Mouse (Mus musculus): ENCODE measurements around the gene Mst1r. TPM values are rescaled to one million over a fixed set of nuclear protein-coding genes. Genes with fewer than 3 reads are reported as not detected.
A peak's percentile ranks its signal among the peaks of the same experiment; 100 is the strongest.

The Mst1r gene
- polyA plus RNA-seq, 1 experiment from 2014 or later: 1.1 TPM

DNA sequence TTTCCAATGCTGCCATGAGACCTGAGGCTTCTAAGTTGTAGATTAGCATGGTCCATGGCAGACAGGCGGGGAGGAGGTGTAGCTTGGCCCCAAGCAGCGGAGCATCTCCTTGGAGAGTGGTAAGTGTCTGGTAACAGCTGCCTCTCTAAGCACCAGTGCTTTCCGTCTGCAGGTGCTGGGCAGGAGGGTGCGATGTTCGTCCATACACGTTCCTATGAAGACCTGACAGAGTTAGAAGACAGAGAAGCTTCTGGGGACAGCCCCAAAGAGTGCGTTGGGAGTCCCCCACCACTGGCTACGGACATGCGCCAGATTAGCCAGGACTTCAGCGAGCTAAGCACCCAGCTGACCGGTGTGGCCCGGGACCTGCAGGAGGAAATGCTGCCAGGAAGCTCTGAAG is 6.8 kb upstream of the Mst1r start:
- ATAC-seq (replicated peaks; ENCODE audit: low FRiP score, low read depth): no peak

DNA sequence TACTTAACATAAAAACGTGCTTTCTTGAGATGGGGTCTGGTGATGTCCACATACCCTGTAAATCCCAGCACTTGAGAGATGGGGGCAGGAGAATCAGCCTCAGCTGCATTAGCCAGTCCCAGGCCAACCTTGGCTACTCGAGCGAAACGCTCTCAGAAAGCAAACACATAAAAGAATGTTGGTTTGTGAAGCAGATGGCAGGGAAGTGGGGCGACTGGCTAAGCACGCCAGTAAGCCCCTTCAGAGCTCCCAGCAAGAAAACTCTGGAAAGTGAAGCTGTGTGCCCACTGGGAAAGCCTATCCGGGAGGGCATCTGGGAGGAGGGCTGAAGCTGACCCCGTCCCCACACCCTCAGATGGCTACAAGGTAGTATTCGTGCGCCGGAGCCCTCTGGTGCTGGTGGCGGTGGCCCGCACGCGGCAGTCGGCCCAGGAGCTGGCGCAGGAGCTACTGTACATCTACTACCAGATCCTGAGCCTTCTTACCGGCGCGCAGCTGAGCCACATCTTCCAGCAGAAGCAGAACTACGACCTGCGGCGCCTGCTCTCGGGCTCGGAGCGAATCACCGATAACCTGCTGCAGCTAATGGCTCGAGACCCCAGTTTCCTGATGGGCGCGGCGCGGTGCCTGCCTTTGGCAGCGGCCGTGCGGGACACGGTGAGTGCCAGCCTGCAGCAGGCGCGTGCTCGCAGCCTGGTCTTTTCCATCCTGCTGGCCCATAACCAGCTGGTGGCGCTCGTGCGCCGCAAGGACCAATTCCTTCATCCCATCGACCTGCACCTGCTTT is 5.6 kb upstream of the Mst1r start:
- Histone ChIP-seq H3K9ac (ENCODE audit: low read depth, low read length) (0 out of 2 replicates have a peak overlapping the region, but pooled peaks have one; percentile 31), H3K36me3 (ENCODE audit: insufficient read depth, low read length) (peaks cover 3% of the 10 kb centered on the region; the same call in 1 of the 2 replicates), H3K4me3 (replicated peaks; ENCODE audit: low read depth, low read length) (peak overlapping the region; percentile 30), H3K4me1 (replicated peaks; ENCODE audit: insufficient read depth, low read length) (peaks cover 5% of the 10 kb centered on the region; the same call in 1 of the 2 replicates), H3K27me3 (ENCODE audit: insufficient read depth, low read length) (no peaks in the 10 kb centered on the region), H3K27ac (no peak overlapping the region), H3K9me3 (replicated peaks; ENCODE audit: low read length) (no peaks in the 10 kb centered on the region), H3K4me2 (ENCODE audit: low read length) (peak overlapping the region; percentile 56)
- DNase-seq (ENCODE audit: low spot score): peak; percentile 78
- peak; percentile 26; the same call in 1 of the 2 replicates for ATAC-seq (replicated peaks; ENCODE audit: low FRiP score, low read depth)
- peak; percentile 79 for TF ChIP-seq CTCF (IDR thresholded peaks at IDR 0.05; ENCODE audit: low read depth)
- 11% methylated on average over 44 of the region's 44 CpGs for WGBS

More for the DNA sequence above, 6.8 kb upstream of the Mst1r start:
- H3K27me3 ChIP-seq (ENCODE audit: insufficient read depth, low read length): no peaks in the 10 kb centered on the region
- no peaks in the 10 kb centered on the region for H3K9me3 ChIP-seq (replicated peaks; ENCODE audit: low read length)
- no peak for DNase-seq (ENCODE audit: low spot score)
- no peak overlapping the region for H3K27ac ChIP-seq
- peaks cover 3% of the 10 kb centered on the region; the same call in 1 of the 2 replicates for H3K36me3 ChIP-seq (ENCODE audit: insufficient read depth, low read length)
- no peaks in the 10 kb centered on the region; the same call in 1 of the 2 replicates for H3K4me1 ChIP-seq (replicated peaks; ENCODE audit: insufficient read depth, low read length)
- H3K4me3 ChIP-seq (replicated peaks; ENCODE audit: low read depth, low read length): no peak overlapping the region
- H3K9ac ChIP-seq (ENCODE audit: low read depth, low read length): no peak overlapping the region
- no peak for TF ChIP-seq CTCF (IDR thresholded peaks at IDR 0.05; ENCODE audit: low read depth)
- 74% methylated on average over 12 of the region's 12 CpGs for WGBS
- no peak overlapping the region for H3K4me2 ChIP-seq (ENCODE audit: low read length)

DNA sequence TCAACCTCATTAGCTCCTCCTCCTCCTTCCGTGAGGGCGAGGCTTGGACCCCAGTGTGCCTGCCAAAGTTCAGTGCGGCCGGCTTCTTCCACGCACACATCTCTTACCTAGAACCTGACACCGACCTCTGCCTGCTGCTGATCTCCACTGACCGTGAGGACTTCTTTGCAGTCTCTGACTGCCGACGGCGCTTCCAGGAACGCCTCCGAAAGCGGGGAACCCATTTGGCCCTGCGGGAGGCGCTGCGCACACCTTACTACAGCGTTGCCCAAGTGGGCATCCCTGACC is 5.1 kb upstream of the Mst1r start:
- WGBS: 24% methylated on average over 17 of the region's 17 CpGs
- Histone ChIP-seq H3K27me3 (ENCODE audit: insufficient read depth, low read length) (no peaks in the 10 kb centered on the region), H3K9ac (ENCODE audit: low read depth, low read length) (0 out of 2 replicates have a peak overlapping the region, but pooled peaks have one; percentile 31), H3K4me2 (ENCODE audit: low read length) (peak overlapping the region; percentile 56), H3K4me1 (replicated peaks; ENCODE audit: insufficient read depth, low read length) (peaks cover 10% of the 10 kb centered on the region), H3K27ac (no peak overlapping the region), H3K4me3 (replicated peaks; ENCODE audit: low read depth, low read length) (peak overlapping the region; percentile 30), H3K9me3 (replicated peaks; ENCODE audit: low read length) (no peaks in the 10 kb centered on the region), H3K36me3 (ENCODE audit: insufficient read depth, low read length) (peaks cover 3% of the 10 kb centered on the region; the same call in 1 of the 2 replicates)
- ATAC-seq (replicated peaks; ENCODE audit: low FRiP score, low read depth): peak; percentile 9; the same call in 1 of the 2 replicates
- DNase-seq (ENCODE audit: low spot score): no peak
- TF ChIP-seq CTCF (IDR thresholded peaks at IDR 0.05; ENCODE audit: low read depth): no peak

DNA sequence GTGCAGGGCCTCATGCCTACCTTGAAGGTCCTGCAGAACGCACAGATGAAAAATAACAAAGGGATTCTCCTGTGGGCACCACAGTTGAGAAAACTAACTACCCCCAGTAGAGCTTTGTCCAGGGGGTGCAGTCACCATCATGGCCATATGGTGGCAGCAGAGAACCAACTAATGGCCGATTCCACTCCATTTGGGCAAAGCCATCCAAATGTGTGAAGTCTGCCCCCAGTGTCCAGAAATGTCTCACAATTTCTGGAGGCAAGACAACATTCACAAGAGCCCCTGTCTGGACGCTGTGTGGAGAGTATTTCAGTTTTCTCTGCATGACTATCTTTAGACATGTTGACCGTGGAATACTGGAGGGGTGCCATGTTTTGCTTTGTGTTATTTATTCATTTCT is 1.9 kb upstream of the Mst1r start:
- Histone ChIP-seq H3K4me3 (replicated peaks; ENCODE audit: low read depth, low read length) (no peak overlapping the region), H3K27ac (no peak overlapping the region), H3K9me3 (replicated peaks; ENCODE audit: low read length) (no peaks in the 10 kb centered on the region), H3K4me2 (ENCODE audit: low read length) (no peak overlapping the region), H3K9ac (ENCODE audit: low read depth, low read length) (no peak overlapping the region), H3K36me3 (ENCODE audit: insufficient read depth, low read length) (peaks cover 3% of the 10 kb centered on the region; the same call in 1 of the 2 replicates), H3K27me3 (ENCODE audit: insufficient read depth, low read length) (no peaks in the 10 kb centered on the region), H3K4me1 (replicated peaks; ENCODE audit: insufficient read depth, low read length) (peaks cover 16% of the 10 kb centered on the region)
- WGBS: 3% methylated on average over 4 of the region's 4 CpGs
- DNase-seq (ENCODE audit: low spot score) (peak; percentile 94), ATAC-seq (replicated peaks; ENCODE audit: low FRiP score, low read depth) (peak; percentile 17; the same call in 1 of the 2 replicates)
- peak; percentile 99 for TF ChIP-seq CTCF (IDR thresholded peaks at IDR 0.05; ENCODE audit: low read depth)

DNA sequence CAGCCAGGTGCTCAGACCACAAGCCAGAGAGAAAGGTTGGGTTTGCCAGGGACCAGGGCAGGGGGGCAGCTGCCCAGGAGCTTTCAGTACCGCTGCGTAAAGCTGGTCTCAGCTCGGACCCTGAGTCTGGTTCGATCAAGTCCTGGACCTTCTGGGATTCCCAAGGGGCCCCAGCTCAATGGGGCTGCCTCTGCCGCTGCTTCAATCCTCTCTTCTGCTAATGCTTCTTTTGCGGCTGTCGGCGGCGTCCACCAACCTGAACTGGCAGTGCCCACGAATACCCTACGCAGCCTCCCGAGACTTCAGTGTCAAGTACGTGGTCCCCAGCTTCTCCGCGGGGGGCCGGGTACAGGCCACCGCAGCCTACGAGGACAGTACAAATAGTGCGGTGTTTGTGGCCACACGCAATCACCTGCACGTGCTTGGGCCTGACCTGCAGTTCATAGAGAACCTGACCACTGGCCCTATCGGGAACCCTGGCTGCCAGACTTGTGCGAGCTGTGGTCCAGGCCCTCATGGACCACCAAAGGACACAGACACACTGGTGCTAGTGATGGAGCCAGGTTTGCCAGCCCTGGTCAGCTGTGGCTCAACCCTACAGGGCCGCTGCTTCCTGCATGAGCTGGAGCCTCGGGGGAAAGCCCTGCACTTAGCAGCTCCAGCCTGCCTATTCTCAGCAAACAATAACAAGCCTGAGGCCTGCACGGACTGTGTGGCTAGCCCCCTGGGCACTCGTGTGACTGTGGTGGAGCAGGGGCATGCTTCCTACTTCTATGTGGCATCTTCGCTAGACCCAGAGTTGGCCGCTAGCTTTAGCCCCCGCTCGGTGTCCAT is 511 bp downstream of the Mst1r start:
- DNase-seq (ENCODE audit: low spot score) (no peak), ATAC-seq (replicated peaks; ENCODE audit: low FRiP score, low read depth) (no peak)
- Histone ChIP-seq H3K27ac (peak overlapping the region; percentile 51; the same call in 1 of the 2 replicates), H3K4me2 (ENCODE audit: low read length) (peak overlapping the region; percentile 75), H3K9me3 (replicated peaks; ENCODE audit: low read length) (no peaks in the 10 kb centered on the region), H3K9ac (ENCODE audit: low read depth, low read length) (peak overlapping the region; percentile 55; the same call in 1 of the 2 replicates), H3K27me3 (ENCODE audit: insufficient read depth, low read length) (no peaks in the 10 kb centered on the region), H3K4me1 (replicated peaks; ENCODE audit: insufficient read depth, low read length) (peaks cover 16% of the 10 kb centered on the region), H3K4me3 (replicated peaks; ENCODE audit: low read depth, low read length) (peak overlapping the region; percentile 35), H3K36me3 (ENCODE audit: insufficient read depth, low read length) (peaks cover 3% of the 10 kb centered on the region; the same call in 1 of the 2 replicates)
- 41% methylated on average over 31 of the region's 31 CpGs for WGBS
- no peak for TF ChIP-seq CTCF (IDR thresholded peaks at IDR 0.05; ENCODE audit: low read depth)

DNA sequence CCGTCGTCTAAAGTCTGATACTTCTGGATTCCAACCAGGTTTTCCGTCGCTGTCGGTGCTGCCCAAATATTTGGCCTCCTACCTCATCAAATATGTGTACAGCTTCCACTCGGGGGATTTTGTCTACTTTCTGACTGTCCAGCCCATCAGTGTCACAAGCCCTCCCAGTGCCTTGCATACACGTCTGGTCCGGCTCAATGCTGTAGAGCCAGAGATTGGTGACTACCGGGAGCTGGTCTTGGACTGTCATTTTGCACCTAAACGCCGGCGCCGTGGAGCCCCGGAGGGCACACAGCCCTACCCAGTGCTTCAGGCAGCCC is 1.1 kb downstream of the Mst1r start:
- no peaks in the 10 kb centered on the region for H3K9me3 ChIP-seq (replicated peaks; ENCODE audit: low read length)
- H3K4me1 ChIP-seq (replicated peaks; ENCODE audit: insufficient read depth, low read length): peaks cover 16% of the 10 kb centered on the region
- no peak for TF ChIP-seq CTCF (IDR thresholded peaks at IDR 0.05; ENCODE audit: low read depth)
- no peak overlapping the region for H3K27ac ChIP-seq
- H3K4me2 ChIP-seq (ENCODE audit: low read length): peak overlapping the region; percentile 75
- DNase-seq (ENCODE audit: low spot score) (no peak), ATAC-seq (replicated peaks; ENCODE audit: low FRiP score, low read depth) (no peak)
- 79% methylated on average over 14 of the region's 14 CpGs for WGBS
- H3K27me3 ChIP-seq (ENCODE audit: insufficient read depth, low read length): no peaks in the 10 kb centered on the region
- H3K36me3 ChIP-seq (ENCODE audit: insufficient read depth, low read length): no peaks in the 10 kb centered on the region; the same call in 1 of the 2 replicates
- no peak overlapping the region for H3K9ac ChIP-seq (ENCODE audit: low read depth, low read length)
- H3K4me3 ChIP-seq (replicated peaks; ENCODE audit: low read depth, low read length): no peak overlapping the region

Data from kidney, postnatal 0 days (tissue).